Mouse (Mus musculus): ENCODE data around the gene Foxo3. TPM values are rescaled to one million over a fixed set of nuclear protein-coding genes. Genes with fewer than 3 reads are reported as not detected.

Gene Foxo3
- polyA plus RNA-seq, 1 experiment from 2014 or later = 3.3 TPM

GRCm38 (mm10) chr10:42180333-42180732, 96.2 kb downstream of the Foxo3 start:
- Histone ChIP-seq H3K4me3 (no peak overlapping the region), H3K4me1 (peaks cover 14% of the 10 kb centered on the region), H3K27me3 (replicated peaks; ENCODE audit: low read depth, poor library complexity, severe bottlenecking) (no peaks in the 10 kb centered on the region), H3K36me3 (replicated peaks) (peaks cover 23% of the 10 kb centered on the region), H3K9me3 (no peaks in the 10 kb centered on the region), H3K27ac (replicated peaks) (no peak overlapping the region)
- 88% methylated on average over 8 of the region's 8 CpGs for WGBS
- DNase-seq (ENCODE audit: low spot score) = no peak

GRCm38 (mm10) chr10:42178751-42179150, 97.8 kb downstream of the Foxo3 start:
- WGBS = 91% methylated on average over 11 of the region's 11 CpGs
- H3K4me1 ChIP-seq = peaks cover 21% of the 10 kb centered on the region
- H3K4me3 ChIP-seq = no peak overlapping the region
- no peak for DNase-seq (ENCODE audit: low spot score)
- H3K27me3 ChIP-seq (replicated peaks; ENCODE audit: low read depth, poor library complexity, severe bottlenecking) = no peaks in the 10 kb centered on the region
- H3K27ac ChIP-seq (replicated peaks) = no peak overlapping the region
- H3K9me3 ChIP-seq = no peaks in the 10 kb centered on the region
- H3K36me3 ChIP-seq (replicated peaks) = peaks cover 8% of the 10 kb centered on the region

- Histone ChIP-seq H3K27ac (replicated peaks) (no peak overlapping the region), H3K4me3 (no peak overlapping the region), H3K4me1 (peaks cover 27% of the 10 kb centered on the region), H3K36me3 (replicated peaks) (peaks cover under 1% of the 10 kb centered on the region; the same call in 1 of the 2 replicates), H3K9me3 (no peaks in the 10 kb centered on the region), H3K27me3 (replicated peaks; ENCODE audit: low read depth, poor library complexity, severe bottlenecking) (no peaks in the 10 kb centered on the region)
- no peak for DNase-seq (ENCODE audit: low spot score)
- 91% methylated on average over 16 of the region's 16 CpGs for WGBS
Measured at GRCm38 (mm10) chr10:42177771-42178674, 98.5 kb downstream of the Foxo3 start.

- no peak for DNase-seq (ENCODE audit: low spot score)
- peak overlapping the region; percentile 45; the same call in 1 of the 2 replicates for H3K27ac ChIP-seq (replicated peaks)
- H3K9me3 ChIP-seq = no peaks in the 10 kb centered on the region
Measured at GRCm38 (mm10) chr10:42174283-42174682, 102.3 kb downstream of the Foxo3 start.

GRCm38 (mm10) chr10:42173839-42174238, 102.7 kb downstream of the Foxo3 start:
- no peak overlapping the region for H3K4me3 ChIP-seq
- 31% methylated on average over 1 of the region's 1 CpGs for WGBS
- H3K36me3 ChIP-seq (replicated peaks) = no peaks in the 10 kb centered on the region
- H3K27ac ChIP-seq (replicated peaks) = peak overlapping the region; percentile 45
- H3K9me3 ChIP-seq = no peaks in the 10 kb centered on the region
- peaks cover 33% of the 10 kb centered on the region for H3K4me1 ChIP-seq
- no peak for DNase-seq (ENCODE audit: low spot score)
- H3K27me3 ChIP-seq (replicated peaks; ENCODE audit: low read depth, poor library complexity, severe bottlenecking) = no peaks in the 10 kb centered on the region

More at GRCm38 (mm10) chr10:42174283-42174682, 102.3 kb downstream of the Foxo3 start:
- Histone ChIP-seq H3K4me1 (peaks cover 33% of the 10 kb centered on the region), H3K4me3 (no peak overlapping the region), H3K36me3 (replicated peaks) (no peaks in the 10 kb centered on the region), H3K27me3 (replicated peaks; ENCODE audit: low read depth, poor library complexity, severe bottlenecking) (no peaks in the 10 kb centered on the region)
- WGBS = 83% methylated on average over 5 of the region's 5 CpGs

GRCm38 (mm10) chr10:42170889-42171347, 105.6 kb downstream of the Foxo3 start:
- peak; percentile 76 for DNase-seq (ENCODE audit: low spot score)
- peak overlapping the region; percentile 58 for H3K27ac ChIP-seq (replicated peaks)
- no peak overlapping the region for H3K4me3 ChIP-seq
- no peaks in the 10 kb centered on the region for H3K9me3 ChIP-seq
- H3K36me3 ChIP-seq (replicated peaks) = no peaks in the 10 kb centered on the region
- WGBS = 10% methylated on average over 5 of the region's 5 CpGs
- H3K27me3 ChIP-seq (replicated peaks; ENCODE audit: low read depth, poor library complexity, severe bottlenecking) = no peaks in the 10 kb centered on the region
- H3K4me1 ChIP-seq = peaks cover 33% of the 10 kb centered on the region

- peaks cover 33% of the 10 kb centered on the region for H3K4me1 ChIP-seq
- peak overlapping the region; percentile 58 for H3K27ac ChIP-seq (replicated peaks)
- DNase-seq (ENCODE audit: low spot score) = no peak
- 62% methylated on average over 5 of the region's 5 CpGs for WGBS
- no peaks in the 10 kb centered on the region for H3K9me3 ChIP-seq
- no peak overlapping the region for H3K4me3 ChIP-seq
- no peaks in the 10 kb centered on the region for H3K27me3 ChIP-seq (replicated peaks; ENCODE audit: low read depth, poor library complexity, severe bottlenecking)
- H3K36me3 ChIP-seq (replicated peaks) = no peaks in the 10 kb centered on the region
Measured at GRCm38 (mm10) chr10:42170201-42170600, 106.4 kb downstream of the Foxo3 start.

- Histone ChIP-seq H3K27me3 (replicated peaks; ENCODE audit: low read depth, poor library complexity, severe bottlenecking) (no peaks in the 10 kb centered on the region), H3K9me3 (peaks cover 14% of the 10 kb centered on the region; the same call in 1 of the 2 replicates), H3K27ac (replicated peaks) (no peak overlapping the region), H3K36me3 (replicated peaks) (no peaks in the 10 kb centered on the region), H3K4me3 (no peak overlapping the region), H3K4me1 (peaks cover 11% of the 10 kb centered on the region)
- DNase-seq (ENCODE audit: low spot score) = no peak
- 84% methylated on average over 2 of the region's 2 CpGs for WGBS
Measured at GRCm38 (mm10) chr10:42154727-42155126, 121.8 kb downstream of the Foxo3 start.

GRCm38 (mm10) chr10:42152426-42153205, 123.9 kb downstream of the Foxo3 start:
- Histone ChIP-seq H3K36me3 (replicated peaks) (no peaks in the 10 kb centered on the region), H3K9me3 (peaks cover 6% of the 10 kb centered on the region; the same call in 1 of the 2 replicates), H3K4me1 (peaks cover 11% of the 10 kb centered on the region), H3K27me3 (replicated peaks; ENCODE audit: low read depth, poor library complexity, severe bottlenecking) (no peaks in the 10 kb centered on the region), H3K27ac (replicated peaks) (peak overlapping the region; percentile 68; the same call in 1 of the 2 replicates), H3K4me3 (no peak overlapping the region)
- peak; percentile 34 for DNase-seq (ENCODE audit: low spot score)
- WGBS = 43% methylated on average over 14 of the region's 14 CpGs

GRCm38 (mm10) chr10:42149767-42150166, 126.8 kb downstream of the Foxo3 start:
- Histone ChIP-seq H3K27me3 (replicated peaks; ENCODE audit: low read depth, poor library complexity, severe bottlenecking) (0 out of 2 replicates have a peak, but pooled peaks cover 7% of the 10 kb centered on the region), H3K9me3 (no peaks in the 10 kb centered on the region), H3K4me1 (peaks cover 17% of the 10 kb centered on the region), H3K27ac (replicated peaks) (no peak overlapping the region), H3K4me3 (no peak overlapping the region), H3K36me3 (replicated peaks) (no peaks in the 10 kb centered on the region)
- DNase-seq (ENCODE audit: low spot score) = no peak
- WGBS = 88% methylated on average over 3 of the region's 3 CpGs

- Histone ChIP-seq H3K4me1 (peaks cover 19% of the 10 kb centered on the region), H3K27ac (replicated peaks) (no peak overlapping the region), H3K9me3 (no peaks in the 10 kb centered on the region), H3K27me3 (replicated peaks; ENCODE audit: low read depth, poor library complexity, severe bottlenecking) (0 out of 2 replicates have a peak, but pooled peaks cover 7% of the 10 kb centered on the region), H3K4me3 (no peak overlapping the region), H3K36me3 (replicated peaks) (no peaks in the 10 kb centered on the region)
- DNase-seq (ENCODE audit: low spot score) = no peak
- WGBS = 86% methylated on average over 3 of the region's 3 CpGs
Measured at GRCm38 (mm10) chr10:42148326-42148725, 128.2 kb downstream of the Foxo3 start.

- H3K4me3 ChIP-seq = no peak overlapping the region
- peaks cover 12% of the 10 kb centered on the region; the same call in 1 of the 2 replicates for H3K4me1 ChIP-seq
- H3K27ac ChIP-seq (replicated peaks) = no peak overlapping the region
- no peaks in the 10 kb centered on the region for H3K9me3 ChIP-seq
- H3K36me3 ChIP-seq (replicated peaks) = no peaks in the 10 kb centered on the region
- no peak for DNase-seq (ENCODE audit: low spot score)
- 0 out of 2 replicates have a peak, but pooled peaks cover 7% of the 10 kb centered on the region for H3K27me3 ChIP-seq (replicated peaks; ENCODE audit: low read depth, poor library complexity, severe bottlenecking)
- 71% methylated on average over 5 of the region's 5 CpGs for WGBS
Measured at GRCm38 (mm10) chr10:42145221-42145620, 131.3 kb downstream of the Foxo3 start.

Data from embryonic facial prominence, embryonic 10.5 days (tissue).